Mouse (Mus musculus) brown adipose tissue, adult 24 weeks (tissue): ENCODE measurements around the gene Trap1a. TPM values are rescaled to one million over a fixed set of nuclear protein-coding genes. Genes with fewer than 3 reads are reported as not detected.

Source experiments
- H3K27ac ChIP-seq: fragments of 200-500 bp; replicated peaks from 2 replicates; pipeline ENCODE4 v1.5.1; 2012; ENCODE audit warnings: low read depth, mild to moderate bottlenecking, low read length
- H3K4me1 ChIP-seq: fragments of 200-500 bp; 2 replicates; pipeline ENCODE4 v1.6.1; 2012; ENCODE audit warnings: low read length, mixed read lengths; ENCODE audit not compliant: control insufficient read depth, insufficient read depth, insufficient read length
- H3K4me3 ChIP-seq: fragments of 200-500 bp; 2 replicates; pipeline ENCODE4 v1.5.1; 2012; ENCODE audit warnings: low read depth, mild to moderate bottlenecking, low read length, moderate library complexity; ENCODE audit not compliant: insufficient read depth
- polyA plus RNA-seq: library from polyadenylated mRNA; stranded (reverse); fragments of >200 nt; gene quantifications from 2 replicates; pipeline ENCODE4 v1.2.4, GENCODE M21; 2012; ENCODE audit not compliant: missing spikeins, insufficient read depth, insufficient read length

Trap1a gene
- polyA plus RNA-seq, 1 experiment: not detected

GRCm38 (mm10) chrX:139369122-139369521 is 35.6 kb downstream of the Trap1a start:
- no peaks in the 10 kb centered on the region for H3K4me1 ChIP-seq
- no peak overlapping the region for H3K4me3 ChIP-seq
- no peak overlapping the region for H3K27ac ChIP-seq

GRCm38 (mm10) chrX:139372665-139373064 is 39.2 kb downstream of the Trap1a start:
- no peaks in the 10 kb centered on the region for H3K4me1 ChIP-seq
- no peak overlapping the region for H3K27ac ChIP-seq
- no peak overlapping the region for H3K4me3 ChIP-seq

Other genes starting within 250 kb of the Trap1a start
- gene Serpina7, start 248.4 kb upstream of the Trap1a start, polyA plus RNA-seq: not detected in 2 replicates
- gene 4930513O06Rik, start 247.4 kb upstream of the Trap1a start, polyA plus RNA-seq: not detected in 2 replicates
- gene 4933428M09Rik, start 154.5 kb upstream of the Trap1a start, polyA plus RNA-seq: not detected in 2 replicates
- 1.0 and 1.1 TPM in 2 replicates for gene Mum1l1, start 123.6 kb upstream of the Trap1a start, polyA plus RNA-seq
- gene D330045A20Rik, start 146.7 kb downstream of the Trap1a start, polyA plus RNA-seq: not detected in 2 replicates
- gene Rnf128, start 229.6 kb downstream of the Trap1a start, polyA plus RNA-seq: 1.9 and 2.7 TPM in 2 replicates